Mouse (Mus musculus) spleen, adult 2 months (tissue): Measurements from ENCODE around the gene Rpl9-ps6.

Experiments used
- CTCF ChIP-seq: fragments of 200-500 bp; IDR thresholded peaks from 2 replicates; pipeline ENCODE4 v1.5.1; 2011; ENCODE audit warnings: mild to moderate bottlenecking, inconsistent platforms; ENCODE audit not compliant: insufficient read depth, insufficient read length, insufficient replicate concordance; ENCODE audit errors: extremely low read depth
- POLR2A ChIP-seq: fragments of 200-500 bp; IDR thresholded peaks from 2 replicates; pipeline ENCODE4 v1.6.1; 2011; ENCODE audit warnings: low read depth, low read length, inconsistent platforms

DNA sequence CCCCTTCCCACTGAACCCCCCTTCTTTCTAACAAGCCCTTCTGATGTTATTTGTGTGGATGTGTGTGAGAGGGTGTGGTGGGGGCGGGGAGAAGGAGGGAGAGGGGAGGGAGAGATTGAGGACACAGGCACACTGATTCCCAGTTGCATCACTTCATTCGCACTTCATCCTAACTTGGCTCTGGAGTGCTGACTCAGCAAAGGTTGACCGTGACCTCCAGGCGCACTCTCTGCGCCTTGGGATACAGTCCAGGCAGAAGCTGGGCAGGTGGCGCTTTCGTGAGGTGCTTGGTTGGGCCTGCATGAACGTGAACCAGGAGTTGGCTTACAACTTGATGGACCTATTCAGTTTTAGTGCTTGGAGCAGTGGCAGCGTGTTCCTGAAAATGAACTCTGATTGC, 41.1 kb upstream of the Rpl9-ps6 start:
- no peak for TF ChIP-seq POLR2A
- no peak for TF ChIP-seq CTCF
